Mouse (Mus musculus) embryonic facial prominence, embryonic 15.5 days (tissue): ENCODE results near the gene Fus. TPM values are rescaled to one million over a fixed set of nuclear protein-coding genes. Genes with fewer than 3 reads are reported as not detected.

Source experiments
- ATAC-seq: fragments of 200-750 bp; cut with Nextera tagmentation; 2 replicates; pipeline ENCODE4 v1.8.0; 2017; ENCODE audit warnings: low read depth, moderate TSS enrichment; ENCODE audit not compliant: insufficient number of reproducible peaks, low FRiP score, low TSS enrichment
- H3K27ac ChIP-seq: fragments of 300-500 bp; sonication (generic); replicated peaks from 2 replicates; pipeline ENCODE4 v1.5.1; 2015; ENCODE audit warnings: mild to moderate bottlenecking, inconsistent platforms
- H3K27me3 ChIP-seq: fragments of 300-500 bp; sonication (generic); 2 replicates; pipeline ENCODE4 v1.6.1; 2015; ENCODE audit warnings: inconsistent platforms
- H3K36me3 ChIP-seq: fragments of 300-500 bp; sonication (generic); 2 replicates; pipeline ENCODE4 v1.6.1; 2015; ENCODE audit warnings: mild to moderate bottlenecking, inconsistent platforms
- H3K4me1 ChIP-seq: fragments of 300-500 bp; sonication (generic); 2 replicates; pipeline ENCODE4 v1.6.1; 2015; ENCODE audit warnings: inconsistent platforms
- H3K4me2 ChIP-seq: fragments of 300-500 bp; sonication (generic); replicated peaks from 2 replicates; pipeline ENCODE4 v1.6.1; 2015; ENCODE audit warnings: mild to moderate bottlenecking, inconsistent platforms
- H3K4me3 ChIP-seq: fragments of 300-500 bp; sonication (generic); replicated peaks from 2 replicates; pipeline ENCODE4 v1.5.1; 2015; ENCODE audit warnings: mild to moderate bottlenecking, inconsistent platforms
- H3K9ac ChIP-seq: fragments of 300-500 bp; sonication (generic); 2 replicates; pipeline ENCODE4 v1.6.1; 2015; ENCODE audit warnings: inconsistent platforms
- H3K9me3 ChIP-seq: fragments of 300-500 bp; sonication (generic); replicated peaks from 2 replicates; pipeline ENCODE4 v1.6.1; 2016; ENCODE audit warnings: inconsistent platforms
- WGBS: fragments of 180-500 bp; shearing (Covaris S2); methylation state at CpG from one replicate; pipeline ENCODE4 v1.1.7; 2015; 5-methylcytosine and 5-hydroxymethylcytosine counted together
- polyA plus RNA-seq: library from polyadenylated mRNA; unstranded; fragments of >200 nt; fragmentation: Nextera tagmentation; extraction: Ambion mirVana; gene quantifications from 2 replicates; pipeline ENCODE4 v1.2.1, GENCODE M21; 2015

Gene Fus
- polyA plus RNA-seq, 1 experiment from 2014 or later: 418 TPM

GRCm38 (mm10) chr7:128031403-128031976, 64.2 kb downstream of the Fus start:
- Histone ChIP-seq H3K36me3 (no peaks in the 10 kb centered on the region), H3K27ac (no peak overlapping the region), H3K4me2 (no peak overlapping the region), H3K4me3 (no peak overlapping the region), H3K4me1 (no peaks in the 10 kb centered on the region), H3K9ac (no peak overlapping the region), H3K9me3 (no peaks in the 10 kb centered on the region), H3K27me3 (no peaks in the 10 kb centered on the region)
- WGBS: 38% methylated on average over 9 of the region's 9 CpGs
- no peak; the same call in 1 of the 2 replicates for ATAC-seq

- ATAC-seq: no peak
- Histone ChIP-seq H3K36me3 (no peaks in the 10 kb centered on the region), H3K4me2 (no peak overlapping the region), H3K27ac (no peak overlapping the region), H3K27me3 (no peaks in the 10 kb centered on the region), H3K9ac (no peak overlapping the region), H3K9me3 (no peaks in the 10 kb centered on the region), H3K4me3 (no peak overlapping the region), H3K4me1 (no peaks in the 10 kb centered on the region)
- WGBS: 86% methylated on average over 5 of the region's 5 CpGs
These were observed 65.2 kb downstream of the Fus start for GRCm38 (mm10) chr7:128032290-128032988.

GRCm38 (mm10) chr7:128032989-128033293, 65.7 kb downstream of the Fus start:
- Histone ChIP-seq H3K9me3 (no peaks in the 10 kb centered on the region), H3K4me1 (no peaks in the 10 kb centered on the region), H3K27me3 (no peaks in the 10 kb centered on the region), H3K4me3 (no peak overlapping the region), H3K4me2 (no peak overlapping the region), H3K27ac (no peak overlapping the region), H3K36me3 (no peaks in the 10 kb centered on the region), H3K9ac (no peak overlapping the region)
- 98% methylated on average over 3 of the region's 3 CpGs for WGBS
- no peak for ATAC-seq

- Histone ChIP-seq H3K4me3 (no peak overlapping the region), H3K4me2 (no peak overlapping the region), H3K36me3 (no peaks in the 10 kb centered on the region), H3K9ac (no peak overlapping the region), H3K4me1 (no peaks in the 10 kb centered on the region), H3K9me3 (no peaks in the 10 kb centered on the region), H3K27me3 (no peaks in the 10 kb centered on the region), H3K27ac (no peak overlapping the region)
- ATAC-seq: no peak
- WGBS: 91% methylated on average over 4 of the region's 4 CpGs
These were observed 66.4 kb downstream of the Fus start for GRCm38 (mm10) chr7:128033616-128034015.

Other genes with a start within 250 kb of the Fus start
- 1.1 and 1.3 TPM in 2 replicates for gene Ctf2, start 235.3 kb upstream of the Fus start, polyA plus RNA-seq
- 5.2 and 5.7 TPM in 2 replicates for gene Fbxl19, start 222.9 kb upstream of the Fus start, polyA plus RNA-seq
- gene Orai3, start 197.6 kb upstream of the Fus start, polyA plus RNA-seq: 27.6 and 28.1 TPM in 2 replicates
- gene Setd1a, start 190.8 kb upstream of the Fus start, polyA plus RNA-seq: 26.3 and 27.0 TPM in 2 replicates
- not detected in 2 replicates for gene Gm49388, start 181.8 kb upstream of the Fus start, polyA plus RNA-seq
- gene Hsd3b7, start 166.9 kb upstream of the Fus start, polyA plus RNA-seq: 24.8 and 25.2 TPM in 2 replicates
- 58.9 and 69.6 TPM in 2 replicates for gene Stx4a, start 143.2 kb upstream of the Fus start, polyA plus RNA-seq
- 4.3 and 6.9 TPM in 2 replicates for gene Stx1b, start 142.9 kb upstream of the Fus start, polyA plus RNA-seq
- gene Zfp646, start 91.2 kb upstream of the Fus start, polyA plus RNA-seq: 9.7 and 10.9 TPM in 2 replicates
- gene Zfp668, start 90.6 kb upstream of the Fus start, polyA plus RNA-seq: 17.7 and 18.1 TPM in 2 replicates
- 2.4 and 4.6 TPM in 2 replicates for gene Prss53, start 76.5 kb upstream of the Fus start, polyA plus RNA-seq
- not detected in 2 replicates for gene Gm21974, start 72.0 kb upstream of the Fus start, polyA plus RNA-seq
- gene Vkorc1, start 71.8 kb upstream of the Fus start, polyA plus RNA-seq: 234 and 262 TPM in 2 replicates
- gene Bckdk, start 63.4 kb upstream of the Fus start, polyA plus RNA-seq: 108 and 112 TPM in 2 replicates
- 39.8 and 40.2 TPM in 2 replicates for gene Kat8, start 54.9 kb upstream of the Fus start, polyA plus RNA-seq
- 15.8 and 17.2 TPM in 2 replicates for gene Prss8, start 37.4 kb upstream of the Fus start, polyA plus RNA-seq
- gene Prss36, start 20.7 kb upstream of the Fus start, polyA plus RNA-seq: 12.1 and 12.2 TPM in 2 replicates
- gene Pycard, start 26.4 kb downstream of the Fus start, polyA plus RNA-seq: 102 and 112 TPM in 2 replicates
- 3.6 and 5.2 TPM in 2 replicates for gene Trim72, start 36.5 kb downstream of the Fus start, polyA plus RNA-seq
- gene Itgam, start 95.2 kb downstream of the Fus start, polyA plus RNA-seq: 1.6 and 1.8 TPM in 2 replicates
- gene Gm49368, start 95.2 kb downstream of the Fus start, polyA plus RNA-seq: not detected in 2 replicates
- 0.14 and 0.19 TPM in 2 replicates for gene Itgax, start 162.1 kb downstream of the Fus start, polyA plus RNA-seq
- not detected in 2 replicates for gene Itgad, start 186.9 kb downstream of the Fus start, polyA plus RNA-seq
- gene Cox6a2, start 238.9 kb downstream of the Fus start, polyA plus RNA-seq: 51.6 and 67.7 TPM in 2 replicates